Mouse (Mus musculus) left cerebral cortex, adult 2 months (tissue): Measurements from ENCODE around the gene Scarb1. TPM values are rescaled to one million over a fixed set of nuclear protein-coding genes. Genes with fewer than 3 reads are reported as not detected.

ENCODE experiments used
- DNase-seq, 2 experiments: peaks; one replicate each; pipeline ENCODE4 v3.0.0; 2021 to 2022; ENCODE audit warnings: low spot score in 2 of 2, mixed read lengths in 1 of 2; ENCODE audit errors: extremely low spot score in 1 of 2
- H3K27ac ChIP-seq: fragments of 200-600 bp; 2 replicates; pipeline ENCODE4 v1.8.1; 2022
- H3K4me3 ChIP-seq: fragments of 200-600 bp; 2 replicates; pipeline ENCODE4 v1.8.1; 2022
- CTCF ChIP-seq: fragments of 200-600 bp; IDR thresholded peaks from 2 replicates; pipeline ENCODE4 v1.8.1; 2022; ENCODE audit warnings: antibody characterized with exemption, mild to moderate bottlenecking, moderate library complexity
- intact Hi-C: fragments of 180-260 bp; cut with DNase I; formaldehyde crosslinking; loops from one replicate; pipeline ENCODE4 v1.15.1; 2025
- total RNA-seq, 2 experiments: library from RNA; stranded (reverse); gene quantifications; 2 replicates each; pipeline ENCODE4 v1.2.3; 2021

Gene Scarb1
- total RNA-seq, 2 experiments from 2014 or later = 24.4 to 29.6 TPM

GRCm38 (mm10) chr5:125262578-125262977 lies 78.3 kb downstream of the Scarb1 start:
- intact Hi-C loops = loop anchor here (2.0 kb wide), 1 partner anchor 14 kb away; no protein-coding TSS in a partner anchor
- H3K27ac ChIP-seq = no peak overlapping the region
- peak in 1 of 2 experiments; percentile 50 for DNase-seq
- H3K4me3 ChIP-seq = no peak overlapping the region
- no peak for TF ChIP-seq CTCF

- no peak for TF ChIP-seq CTCF
- DNase-seq = no peak
- no peak overlapping the region for H3K27ac ChIP-seq
- H3K4me3 ChIP-seq = no peak overlapping the region
- intact Hi-C loops = no loop called here
Observed at GRCm38 (mm10) chr5:125253917-125254316, 87.0 kb downstream of the Scarb1 start.

- no peak for TF ChIP-seq CTCF
- Histone ChIP-seq H3K27ac (no peak overlapping the region), H3K4me3 (no peak overlapping the region)
- DNase-seq = no peak
- intact Hi-C loops = no loop called here
Observed at GRCm38 (mm10) chr5:125253448-125253847, 87.4 kb downstream of the Scarb1 start.

GRCm38 (mm10) chr5:125252664-125253063 lies 88.2 kb downstream of the Scarb1 start:
- intact Hi-C loops = no loop called here
- TF ChIP-seq CTCF = no peak
- H3K27ac ChIP-seq = peak overlapping the region; percentile 71
- H3K4me3 ChIP-seq = no peak overlapping the region
- no peak for DNase-seq

- peak; percentile 68 for TF ChIP-seq CTCF
- no peak for DNase-seq
- Histone ChIP-seq H3K4me3 (no peak overlapping the region), H3K27ac (peak overlapping the region; percentile 71)
- intact Hi-C loops = no loop called here
Observed at GRCm38 (mm10) chr5:125251885-125252615, 88.8 kb downstream of the Scarb1 start.

GRCm38 (mm10) chr5:125249187-125249586 lies 91.7 kb downstream of the Scarb1 start:
- no peak for DNase-seq
- no peak overlapping the region for H3K27ac ChIP-seq
- TF ChIP-seq CTCF = no peak
- intact Hi-C loops = loop anchor here (2.0 kb wide), 1 partner anchor 14 kb away; no protein-coding TSS in a partner anchor
- no peak overlapping the region for H3K4me3 ChIP-seq

GRCm38 (mm10) chr5:125246711-125247110 lies 94.2 kb downstream of the Scarb1 start:
- H3K27ac ChIP-seq = no peak overlapping the region
- TF ChIP-seq CTCF = no peak
- H3K4me3 ChIP-seq = no peak overlapping the region
- intact Hi-C loops = no loop called here
- DNase-seq = no peak

- Histone ChIP-seq H3K27ac (peak overlapping the region; percentile 85), H3K4me3 (peak overlapping the region; percentile 19; the same call in 1 of the 2 replicates)
- intact Hi-C loops = loop anchor here (1.0 kb wide), 1 partner anchor 66 kb away; the partner anchor contains the start of gene Ncor2
- DNase-seq = peak; percentile 62 to 65
- TF ChIP-seq CTCF = no peak
Observed at GRCm38 (mm10) chr5:125245534-125246151, 95.3 kb downstream of the Scarb1 start.

- intact Hi-C loops = loop anchor here (1.0 kb wide), 2 partner anchors 29 to 66 kb away; partner anchors contain the start of gene Ncor2
- Histone ChIP-seq H3K4me3 (no peak overlapping the region), H3K27ac (peak overlapping the region; percentile 85)
- no peak for DNase-seq
- TF ChIP-seq CTCF = no peak
Observed at GRCm38 (mm10) chr5:125244825-125245533, 95.9 kb downstream of the Scarb1 start.

GRCm38 (mm10) chr5:125243928-125244327 lies 97.0 kb downstream of the Scarb1 start:
- peak overlapping the region; percentile 50 for H3K27ac ChIP-seq
- intact Hi-C loops = loop anchor here (1.0 kb wide), 1 partner anchor 28 kb away; no protein-coding TSS in a partner anchor

GRCm38 (mm10) chr5:125242111-125242510 lies 98.8 kb downstream of the Scarb1 start:
- no peak for DNase-seq
- no peak for TF ChIP-seq CTCF
- H3K4me3 ChIP-seq = no peak overlapping the region
- H3K27ac ChIP-seq = no peak overlapping the region
- intact Hi-C loops = no loop called here

More at GRCm38 (mm10) chr5:125243928-125244327, 97.0 kb downstream of the Scarb1 start:
- no peak for TF ChIP-seq CTCF
- no peak overlapping the region for H3K4me3 ChIP-seq
- peak; percentile 86 to 94 for DNase-seq

- TF ChIP-seq CTCF = no peak
Observed at GRCm38 (mm10) chr5:125241627-125242026, 99.3 kb downstream of the Scarb1 start.

More at GRCm38 (mm10) chr5:125241627-125242026, 99.3 kb downstream of the Scarb1 start:
- Histone ChIP-seq H3K27ac (no peak overlapping the region), H3K4me3 (no peak overlapping the region)
- no peak for DNase-seq
- intact Hi-C loops = no loop called here
